Mouse (Mus musculus) adrenal gland, adult 18-20 months (tissue): ENCODE results near the gene Tgfb2. TPM values are rescaled to one million over a fixed set of nuclear protein-coding genes. Genes with fewer than 3 reads are reported as not detected.

Experiments used
- DNase-seq, 2 experiments: peaks; one replicate each; pipeline ENCODE4 v3.0.0; 2021 to 2022; ENCODE audit warnings: low spot score in 2 of 2
- long read RNA-seq, 2 experiments: library from polyadenylated mRNA; stranded (forward); transcript quantifications; one replicate each; pipeline ENCODE4 v2.0.0; 2021
- total RNA-seq, 2 experiments: library from RNA; stranded (reverse); gene quantifications; 1 replicate in 1 of 2; 2 replicates in 1 of 2; pipeline ENCODE4 v1.2.3; 2021

The Tgfb2 gene
- 1 to 10 TPM; 1.3 to 1.8 TPM for total RNA-seq
- long read RNA-seq, experiment 1, result 0 reads
- long read RNA-seq, experiment 2, full-length matches to known transcripts, result 1 of 1 reads
- long read RNA-seq, experiment 2, partial matches to known transcripts, result 0 of 1 reads
- long read RNA-seq, experiment 2, other reads (novel, unspliced or antisense), result 0 of 1 reads

DNA sequence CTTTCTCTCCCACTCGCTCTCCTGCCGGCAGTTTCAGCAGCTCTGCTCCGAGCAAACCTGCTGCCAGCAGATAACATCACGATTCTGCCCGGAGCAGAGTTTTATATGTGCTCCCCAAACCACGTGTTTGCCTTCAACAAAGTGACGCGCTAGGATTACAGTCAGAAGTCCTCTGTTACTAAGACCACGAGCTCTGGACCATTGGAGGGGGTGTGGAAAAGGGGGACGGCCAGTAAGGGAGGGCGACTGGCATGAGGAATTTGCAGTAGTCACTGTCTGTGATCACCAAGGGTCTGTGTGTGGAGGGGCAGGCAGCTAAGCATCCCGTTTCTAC, at the start of gene Tgfb2:
TSS of gene Tgfb2 (minus strand) at position 75 of the 334 bp plus-strand sequence.
- DNase-seq, result no peak

DNA sequence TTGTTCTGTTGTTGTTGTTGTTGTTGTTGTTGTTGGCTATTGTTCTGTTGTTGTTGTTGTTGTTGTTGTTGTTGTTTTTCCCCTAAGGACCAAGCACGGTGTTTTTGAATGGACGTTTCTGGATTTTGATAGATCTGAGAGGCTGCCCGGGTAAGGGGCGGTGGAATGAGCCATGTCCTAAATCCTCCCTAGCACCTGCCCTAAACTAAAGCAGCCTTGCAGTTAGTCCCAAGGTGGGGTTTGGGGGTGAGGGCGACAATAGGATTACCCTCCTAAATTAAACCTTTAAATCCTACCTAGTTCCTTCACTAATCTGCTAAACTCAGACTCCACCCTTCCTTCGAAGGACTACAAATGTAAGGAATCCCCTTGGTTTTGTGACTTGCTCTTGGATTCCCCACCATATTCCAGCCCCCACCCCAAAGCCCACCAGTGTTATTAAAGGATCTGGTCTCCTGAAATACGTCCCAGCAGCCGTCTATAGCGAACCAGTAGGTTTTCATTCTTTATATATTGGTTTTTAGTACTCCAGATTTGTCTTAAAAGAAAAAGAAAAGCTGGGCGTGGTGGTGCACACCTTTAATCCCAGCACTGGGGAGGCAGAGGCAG, 44.0 kb upstream of the Tgfb2 start:
- no peak for DNase-seq

DNA sequence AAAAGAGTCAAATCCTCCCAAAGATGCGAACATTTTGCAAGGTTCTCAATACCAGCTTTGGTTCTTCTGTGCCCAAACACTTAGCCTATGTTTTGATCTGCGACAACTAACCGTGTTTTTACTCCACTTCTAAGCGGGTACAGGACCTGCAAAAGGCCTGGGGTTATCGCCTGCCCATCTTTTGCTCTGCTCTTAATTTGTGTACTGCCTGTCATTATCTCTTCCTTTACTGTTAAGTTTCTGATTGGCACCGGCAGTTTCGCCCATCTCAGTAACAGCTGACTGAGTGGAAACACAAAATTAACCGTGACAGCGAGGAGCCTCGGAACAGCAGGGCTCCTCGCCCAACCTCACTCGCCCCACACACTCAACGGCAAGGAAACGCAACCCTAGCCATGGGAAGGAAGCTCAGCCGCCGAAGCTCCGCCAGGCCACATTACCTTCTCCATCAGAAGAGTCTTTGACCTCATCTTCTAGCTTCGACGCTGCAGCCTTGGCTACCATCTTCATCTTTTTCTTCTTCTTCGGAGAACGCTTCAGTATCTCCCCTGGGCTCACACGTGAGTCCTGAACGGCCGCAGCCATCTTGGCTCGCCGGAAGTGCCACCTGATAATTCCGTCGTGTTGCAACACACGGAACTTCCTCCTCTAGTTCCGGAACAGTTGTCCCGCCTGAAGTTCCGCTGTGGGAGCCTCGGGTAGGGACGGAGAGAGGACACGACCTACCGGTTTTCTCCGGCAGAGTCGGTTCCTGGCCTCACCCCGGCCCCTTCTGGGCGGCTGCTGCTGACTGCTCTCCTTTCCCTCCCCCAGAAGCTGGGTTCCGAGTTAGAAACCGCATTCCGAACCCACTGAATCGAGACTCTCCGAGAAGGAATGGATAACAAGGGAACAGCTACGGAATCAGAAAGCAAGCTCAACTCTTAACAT, 43.2 kb upstream of the Tgfb2 start, which contains the start of gene Rrp15:
TSS of gene Rrp15 (minus strand) at position 635 of the 930 bp plus-strand sequence.
- DNase-seq, result peak; percentile 81 to 83

DNA sequence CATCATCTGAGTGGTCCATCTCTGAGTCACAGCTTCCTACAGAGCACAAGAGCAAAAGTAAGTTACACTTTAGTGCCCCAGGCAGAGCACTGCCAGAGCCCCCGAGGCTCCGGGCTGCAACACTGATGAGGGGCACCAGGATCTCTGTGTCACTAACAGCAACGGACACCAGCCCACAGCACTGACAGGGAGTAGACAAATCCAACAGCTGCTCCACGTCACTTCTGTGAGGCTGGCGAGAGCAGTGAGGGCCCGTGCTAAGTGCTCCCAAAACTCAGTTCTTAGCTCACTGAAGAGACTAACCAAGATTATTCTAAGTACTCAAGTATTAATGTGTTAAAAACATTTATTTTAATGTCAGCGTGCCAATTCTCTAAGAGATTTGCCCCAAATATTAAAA, 34.0 kb upstream of the Tgfb2 start:
- no peak for DNase-seq

DNA sequence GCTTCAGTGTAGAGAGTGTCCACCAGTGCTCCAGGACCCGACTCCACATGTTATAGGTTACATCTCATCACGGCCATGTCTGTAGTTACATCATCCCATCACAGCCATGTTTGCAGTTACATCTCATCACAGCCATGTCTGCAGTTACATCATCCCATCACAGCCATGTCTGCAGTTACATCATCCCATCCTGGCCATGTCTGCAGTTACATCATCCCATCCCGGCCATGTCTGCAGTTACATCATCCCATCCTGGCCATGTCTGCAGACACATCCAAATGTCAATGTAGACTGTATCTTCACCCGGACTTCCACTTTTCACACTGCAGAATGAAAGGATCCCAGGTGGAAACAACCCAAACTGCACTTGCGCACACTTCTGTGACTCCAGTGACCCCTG, 29.7 kb upstream of the Tgfb2 start:
- no peak for DNase-seq

DNA sequence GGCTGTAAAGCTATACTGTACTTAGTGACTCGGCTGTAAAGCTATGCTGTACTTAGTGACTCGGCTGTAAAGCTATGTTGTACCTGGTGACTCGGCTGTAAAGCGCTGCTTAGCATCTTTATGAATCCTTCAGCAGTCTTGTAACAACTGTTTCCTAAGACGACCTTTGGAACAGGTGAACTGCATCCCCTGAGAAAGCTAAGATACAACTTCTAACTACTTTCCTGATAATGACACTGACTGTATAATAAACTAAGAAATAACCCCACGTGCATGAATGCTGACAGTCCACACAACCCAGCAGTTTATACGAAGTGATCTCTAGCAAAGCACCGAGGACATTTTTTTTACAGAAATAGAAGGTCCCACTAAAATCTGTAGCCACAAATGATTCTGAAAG, 27.3 kb upstream of the Tgfb2 start:
- no peak for DNase-seq

DNA sequence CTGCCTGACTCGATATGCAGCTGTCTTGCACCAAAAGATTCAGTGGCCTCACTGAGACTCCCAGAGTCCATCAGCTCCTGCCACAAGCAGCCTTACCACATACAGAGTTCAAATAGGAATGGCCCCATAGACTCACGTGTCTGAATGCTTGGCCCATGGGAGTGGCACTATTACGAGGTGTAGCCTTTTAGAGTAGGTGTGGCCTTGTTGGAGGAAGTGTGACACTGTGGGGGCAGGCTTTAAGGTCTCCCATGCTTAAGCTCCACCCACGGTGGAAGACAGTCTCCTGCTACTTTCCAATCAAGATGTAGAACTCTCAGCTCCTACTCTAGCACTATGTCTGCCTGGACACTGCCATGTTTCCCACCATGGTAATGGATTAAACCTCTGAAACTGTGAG, 23.0 kb upstream of the Tgfb2 start:
- DNase-seq, result no peak

DNA sequence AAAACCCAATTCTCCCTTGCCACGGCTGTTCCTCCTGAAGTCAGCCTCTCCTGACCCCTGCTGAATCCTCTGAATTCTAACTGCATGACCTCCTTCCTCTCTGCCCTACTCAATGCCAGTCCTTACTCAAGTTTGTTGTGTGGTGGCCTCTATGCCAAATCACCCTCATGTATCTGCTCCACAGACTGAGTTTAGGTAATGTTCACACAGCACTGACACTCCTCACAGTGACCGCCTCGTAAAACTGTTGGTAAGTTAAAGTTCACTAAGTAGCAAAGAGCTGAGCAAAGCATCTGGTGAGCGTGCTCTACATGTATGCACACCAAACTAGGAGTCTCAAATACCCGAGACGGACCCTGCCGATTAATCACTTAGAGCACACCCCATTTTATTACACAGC, 20.3 kb upstream of the Tgfb2 start:
- DNase-seq, result no peak

DNA sequence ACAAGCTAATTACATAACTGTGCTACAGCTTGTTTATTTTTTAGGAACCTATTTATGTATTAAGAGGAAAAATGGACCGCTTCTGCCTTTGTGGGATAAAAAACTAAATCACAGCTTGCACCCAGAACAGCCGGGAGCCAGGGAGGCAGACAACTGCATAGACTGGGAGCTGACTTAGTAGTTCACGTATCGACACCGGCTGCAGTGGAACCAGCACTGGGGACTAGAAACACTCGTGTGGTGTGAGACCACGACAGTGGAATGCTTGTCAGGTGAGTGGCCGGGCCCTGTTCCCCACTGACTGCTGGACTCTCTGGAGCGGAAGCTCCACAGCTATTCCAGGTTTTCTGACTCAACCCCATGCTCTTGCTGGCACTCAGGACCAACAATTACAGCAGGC, 16.5 kb upstream of the Tgfb2 start:
- no peak for DNase-seq

DNA sequence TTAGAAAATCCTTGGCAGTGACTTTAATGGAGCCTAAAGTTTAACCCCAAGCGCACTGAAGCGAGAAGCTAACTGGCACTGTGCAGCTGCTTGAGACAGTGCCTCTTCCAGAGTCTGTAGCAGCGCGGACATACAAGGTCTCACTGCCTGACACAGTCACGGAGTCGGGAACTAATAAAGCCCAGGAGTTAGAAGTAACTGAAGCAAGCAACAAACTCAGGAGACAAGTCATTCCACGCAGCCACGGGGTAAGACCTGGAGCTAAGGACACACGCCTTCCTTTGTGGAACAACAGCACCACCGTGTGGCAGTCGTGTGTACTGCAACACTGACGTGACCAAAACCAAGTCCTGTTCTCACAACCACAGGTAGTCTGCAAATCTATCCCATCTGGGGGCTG, 16.1 kb upstream of the Tgfb2 start:
- DNase-seq, result peak; percentile 85

DNA sequence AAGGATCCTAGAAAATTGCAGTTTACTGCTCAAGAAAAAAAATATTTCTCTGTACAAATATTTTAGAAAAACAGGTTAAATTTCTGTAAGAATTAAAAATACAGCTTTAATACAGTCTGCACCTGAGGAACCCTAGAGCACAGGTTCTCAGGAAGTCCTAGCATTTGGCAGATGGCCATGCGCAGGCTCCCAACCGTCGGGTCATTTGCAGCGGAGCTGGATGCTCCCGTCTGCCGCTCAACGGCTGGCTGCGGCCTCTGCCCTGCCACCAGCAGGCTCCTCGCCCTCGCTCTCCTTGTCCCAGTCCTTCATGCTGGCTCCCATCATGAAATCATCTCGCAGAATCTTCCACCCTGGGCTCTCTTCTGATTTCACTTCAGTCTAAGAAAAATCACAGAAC, 15.4 kb upstream of the Tgfb2 start:
- no peak for DNase-seq

DNA sequence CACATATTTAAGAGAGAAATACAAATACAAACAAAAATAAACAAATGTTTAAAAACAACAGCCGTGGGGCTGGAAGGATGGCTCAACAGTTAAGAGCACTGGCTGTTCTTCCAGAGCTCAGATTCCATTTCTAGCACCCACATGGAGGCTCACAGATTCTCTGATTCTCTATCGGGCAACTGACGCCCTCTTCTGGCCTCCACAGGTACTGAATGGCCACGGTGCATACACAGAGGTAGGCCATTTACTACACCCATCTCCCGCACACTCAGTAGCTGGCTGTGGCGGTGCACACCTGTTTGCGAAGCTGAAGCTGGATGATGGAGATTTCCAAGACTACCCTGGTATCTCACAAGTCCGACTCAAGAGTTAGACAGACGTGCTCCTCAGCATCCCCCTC, 13.9 kb upstream of the Tgfb2 start:
- no peak for DNase-seq

DNA sequence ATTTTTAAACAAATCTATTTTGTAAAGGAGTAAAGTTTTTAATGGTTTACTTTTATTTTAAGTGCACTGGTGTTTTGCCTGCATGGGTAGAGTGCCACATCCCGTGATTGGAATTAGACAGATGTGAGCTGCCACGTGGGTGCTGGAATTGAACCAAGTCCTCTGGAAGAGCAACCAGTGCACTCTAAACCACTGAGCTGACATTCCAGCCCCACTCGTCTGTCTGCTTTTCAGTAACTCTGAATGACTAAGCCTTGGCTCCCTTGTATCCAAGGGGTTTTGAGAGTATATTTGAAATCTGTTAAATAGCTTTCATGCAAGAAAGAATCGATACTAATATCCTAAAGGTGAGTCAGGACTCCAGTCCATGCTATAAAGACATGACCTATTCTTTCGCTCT, 13.1 kb upstream of the Tgfb2 start:
- DNase-seq, result no peak

DNA sequence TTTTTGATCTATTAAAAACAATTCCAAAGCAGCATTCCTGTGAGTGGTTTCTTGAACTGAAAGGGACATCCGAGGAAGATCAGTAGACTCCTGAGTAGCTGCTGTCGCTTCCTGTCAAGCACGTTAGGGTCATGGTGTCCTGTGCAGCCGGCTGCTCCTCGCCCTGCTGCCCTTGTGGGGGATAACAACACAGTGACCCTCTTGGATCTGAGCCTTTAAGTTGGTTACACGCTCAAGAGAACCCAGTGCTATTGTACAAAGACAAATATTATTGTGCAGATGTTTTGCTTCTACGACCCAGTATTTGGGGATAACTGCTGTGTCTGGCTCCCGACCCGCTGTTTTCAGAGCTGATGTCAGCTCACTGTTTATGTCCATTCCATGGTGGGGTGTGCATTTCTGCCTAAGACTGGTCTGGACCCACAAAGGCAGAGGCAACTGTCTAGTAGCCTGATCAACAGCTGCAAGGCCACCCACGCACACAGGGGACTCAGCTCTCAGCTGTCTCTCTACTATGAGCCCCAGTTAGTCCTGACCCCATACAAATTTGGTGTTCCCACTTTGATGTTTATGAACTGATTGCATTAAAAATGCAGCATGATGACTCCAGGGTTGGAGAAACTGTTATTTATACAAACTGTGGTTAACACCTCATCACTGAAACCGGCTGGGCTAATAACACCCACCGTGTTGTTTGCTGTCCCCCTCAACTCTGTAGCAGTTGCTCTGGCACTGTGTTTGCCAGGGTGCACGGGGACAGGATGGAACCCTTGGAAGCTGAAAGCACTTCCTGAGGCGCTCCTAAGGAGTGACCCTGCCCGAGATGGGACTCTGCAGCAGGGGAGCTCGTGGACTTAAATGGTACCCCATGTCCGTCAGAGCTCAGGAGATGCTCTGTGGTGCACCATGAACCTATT, 9.4 kb upstream of the Tgfb2 start:
- DNase-seq, result no peak

DNA sequence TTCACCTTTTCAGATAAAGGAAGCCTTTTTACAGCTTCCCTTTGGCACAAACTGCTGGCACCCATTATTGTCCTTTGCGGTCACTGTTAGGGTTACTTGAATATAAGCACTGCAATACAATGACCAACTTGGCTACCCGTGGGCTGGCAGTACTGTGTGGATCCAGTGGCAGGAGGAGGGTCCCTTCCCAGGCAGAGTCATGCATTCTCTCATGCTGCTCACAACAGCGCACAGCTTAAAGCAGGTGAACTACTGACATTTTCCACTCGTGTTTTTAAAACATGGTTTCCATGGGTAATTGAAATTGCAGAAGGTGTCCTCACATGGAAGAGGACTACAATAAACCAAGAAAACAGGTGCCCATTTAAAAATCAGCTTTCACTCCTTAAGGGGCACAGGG, 8.4 kb upstream of the Tgfb2 start:
- no peak for DNase-seq

DNA sequence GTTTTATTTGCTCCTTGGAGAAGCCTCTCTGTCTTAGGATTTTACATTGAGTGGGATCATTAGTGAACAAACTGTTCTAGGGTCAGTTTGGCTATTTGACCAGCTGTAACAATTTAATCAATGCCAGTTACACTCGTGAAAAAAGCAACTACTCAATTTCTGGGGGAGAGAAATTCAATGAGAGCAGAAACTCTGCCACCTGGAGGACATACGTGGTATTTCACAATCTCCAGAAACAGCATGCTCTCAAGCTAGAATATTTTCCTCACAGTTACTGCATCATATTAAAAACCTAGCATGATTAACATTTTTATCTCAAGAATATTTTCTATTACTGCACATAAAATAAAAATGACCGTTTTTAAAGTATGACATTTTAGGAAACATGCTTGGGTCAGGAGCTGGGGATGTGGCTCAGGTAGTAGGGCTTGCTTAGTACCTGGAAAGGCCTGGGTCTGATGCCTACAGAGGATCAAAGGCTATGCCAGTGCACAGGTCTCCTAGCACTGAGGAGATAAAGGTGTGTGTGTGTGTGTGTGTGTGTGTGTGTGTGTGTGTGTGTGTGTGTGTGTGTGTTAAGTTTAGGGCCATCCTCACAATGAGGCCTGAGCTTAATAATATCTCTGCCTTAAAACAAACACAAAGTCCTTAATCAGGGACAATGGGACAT, 7.1 kb upstream of the Tgfb2 start:
- no peak for DNase-seq

DNA sequence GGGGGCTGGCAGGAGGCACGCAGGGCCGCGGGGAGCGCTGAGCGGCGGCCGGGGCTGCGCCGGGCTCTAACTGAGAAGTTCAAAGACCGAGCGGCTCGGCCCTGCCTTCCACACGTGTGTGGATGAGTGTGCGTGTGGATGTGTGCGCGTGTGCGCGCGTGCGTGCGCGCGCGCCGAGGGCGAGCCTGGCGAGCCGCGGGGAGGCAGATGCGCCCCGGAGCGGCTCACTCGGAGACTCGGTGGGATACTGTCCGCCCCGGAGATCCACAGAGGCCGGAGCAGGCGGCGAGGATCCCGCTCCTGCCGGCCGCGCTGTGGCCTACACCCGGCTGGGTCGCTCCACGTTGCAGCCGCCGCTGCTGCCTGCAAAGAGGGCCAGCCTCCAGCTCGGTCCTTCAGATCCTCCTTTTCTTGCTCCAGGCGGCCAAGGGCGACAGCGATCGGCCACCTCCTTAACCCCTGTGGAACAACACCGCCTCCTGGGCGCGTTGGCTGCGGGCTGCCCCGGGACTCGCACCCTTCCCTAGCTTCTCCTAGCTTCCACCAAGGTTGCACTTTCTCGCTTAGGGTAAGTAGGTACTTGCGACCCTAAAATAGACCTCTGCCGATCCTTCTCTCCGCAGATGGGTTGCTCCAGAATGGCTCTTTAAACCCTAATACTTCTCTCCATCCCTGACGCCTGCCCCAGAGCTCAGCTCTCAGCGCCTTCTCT, 430 bp downstream of the Tgfb2 start:
- peak; percentile 44 to 48 for DNase-seq

DNA sequence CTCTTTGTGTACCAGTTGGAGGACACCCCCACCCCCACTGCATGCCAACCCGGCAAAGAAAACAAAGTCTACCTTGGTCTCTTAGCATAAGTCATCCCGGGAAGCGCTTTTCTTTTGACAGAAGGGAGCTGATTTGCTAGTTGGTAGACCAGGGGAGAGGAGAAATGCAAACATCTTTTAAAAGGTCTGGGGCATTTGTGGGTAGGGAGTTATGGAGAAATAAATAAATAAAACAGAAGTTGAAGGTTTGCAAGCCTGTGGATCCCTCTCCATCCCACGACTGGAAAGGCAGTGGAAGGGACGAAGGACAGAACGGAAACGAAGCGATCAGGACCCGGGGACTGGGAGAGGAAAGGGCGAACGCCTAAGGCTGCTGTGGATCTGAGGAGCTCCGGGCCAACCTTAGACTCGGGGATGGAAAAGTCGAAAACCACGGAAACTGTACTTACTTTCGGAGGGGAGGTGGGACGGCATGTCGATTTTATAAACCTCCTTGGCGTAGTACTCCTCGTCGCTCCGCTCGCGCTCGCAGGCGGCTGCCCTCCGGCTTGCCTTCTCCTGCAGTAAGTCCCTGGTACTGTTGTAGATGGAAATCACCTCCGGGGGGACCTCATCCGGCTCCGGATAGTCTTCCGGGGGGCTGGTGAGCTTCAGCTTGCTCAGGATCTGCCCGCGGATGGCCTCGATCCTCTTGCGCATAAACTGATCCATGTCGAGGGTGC, 1.6 kb downstream of the Tgfb2 start:
- DNase-seq, result peak; percentile 26 to 30

DNA sequence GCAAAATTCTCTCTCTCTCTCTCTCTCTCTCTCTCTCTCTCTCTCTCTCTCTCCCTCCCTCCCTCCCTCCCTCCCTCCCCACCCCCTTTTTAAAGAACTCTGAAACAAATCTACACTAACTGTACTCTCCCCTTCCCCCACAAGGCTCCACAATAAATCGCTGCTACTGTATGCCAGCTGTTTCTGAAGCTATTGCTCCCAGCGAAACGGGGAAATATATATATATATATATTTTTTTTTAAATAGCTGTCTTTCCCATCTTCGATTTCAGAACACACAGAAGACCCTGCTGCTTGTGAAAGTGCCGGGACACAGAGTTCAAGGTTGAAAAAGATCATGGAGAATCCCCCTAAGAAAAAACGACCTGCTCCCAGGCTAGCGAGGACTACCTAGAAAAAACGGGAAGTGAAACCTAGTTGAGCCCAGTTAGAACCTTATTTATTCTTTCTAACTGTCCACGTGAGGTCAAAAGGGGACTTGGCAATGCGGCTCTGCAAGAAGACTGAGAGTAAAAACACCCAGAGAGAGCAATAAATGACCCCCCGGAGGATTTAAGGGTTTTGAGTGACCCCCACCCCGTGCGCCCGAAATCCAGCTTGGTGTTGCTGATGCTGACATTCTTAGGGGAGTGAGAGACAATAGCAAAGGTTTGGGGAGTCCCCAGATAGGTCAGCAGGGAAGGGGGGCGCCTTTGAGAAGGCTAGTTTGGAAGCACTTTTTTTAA, 2.4 kb downstream of the Tgfb2 start:
- DNase-seq, result no peak
